Mouse (Mus musculus) thymus, adult 2 months (tissue): ENCODE results near the gene Dok4.

Experiments
- CTCF ChIP-seq: fragments of 200-500 bp; IDR thresholded peaks from 2 replicates; pipeline ENCODE4 v1.5.1; 2012; ENCODE audit warnings: mild to moderate bottlenecking, control low read depth, low read length, moderate library complexity, borderline replicate concordance; ENCODE audit not compliant: control insufficient read depth, poor library complexity, insufficient read depth; ENCODE audit errors: extremely low read depth
- POLR2A ChIP-seq: fragments of 200-500 bp; IDR thresholded peaks from 2 replicates; pipeline ENCODE4 v1.6.1; 2012; ENCODE audit warnings: mild to moderate bottlenecking, low read length, control low read depth, moderate library complexity; ENCODE audit not compliant: control insufficient read depth, poor library complexity, insufficient read depth; ENCODE audit errors: extremely low read depth

DNA sequence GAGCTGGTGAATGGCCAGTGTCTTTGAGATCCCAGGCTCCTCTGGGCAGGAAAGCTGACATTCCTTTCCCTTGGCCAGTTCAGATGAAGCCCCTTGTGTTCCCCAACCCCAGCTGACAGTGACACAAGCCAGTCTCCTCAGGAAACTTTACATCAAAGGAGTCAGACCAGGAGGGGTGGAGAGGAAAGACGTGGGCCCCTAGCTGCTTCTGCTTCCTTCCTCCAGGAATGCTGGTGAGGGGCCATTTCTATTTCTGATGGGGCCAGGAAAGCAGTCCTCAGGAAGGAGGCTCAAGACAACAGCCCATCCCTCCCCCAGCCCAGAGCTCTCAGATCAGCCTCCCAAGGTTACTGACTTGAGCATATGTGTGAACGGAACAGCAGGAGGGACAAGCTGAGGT lies 16.8 kb upstream of the Dok4 start:
- TF ChIP-seq CTCF (no peak), POLR2A (no peak)
